Mouse (Mus musculus): Measurements from ENCODE around the gene Alox12e.

Gene Alox12e

DNA sequence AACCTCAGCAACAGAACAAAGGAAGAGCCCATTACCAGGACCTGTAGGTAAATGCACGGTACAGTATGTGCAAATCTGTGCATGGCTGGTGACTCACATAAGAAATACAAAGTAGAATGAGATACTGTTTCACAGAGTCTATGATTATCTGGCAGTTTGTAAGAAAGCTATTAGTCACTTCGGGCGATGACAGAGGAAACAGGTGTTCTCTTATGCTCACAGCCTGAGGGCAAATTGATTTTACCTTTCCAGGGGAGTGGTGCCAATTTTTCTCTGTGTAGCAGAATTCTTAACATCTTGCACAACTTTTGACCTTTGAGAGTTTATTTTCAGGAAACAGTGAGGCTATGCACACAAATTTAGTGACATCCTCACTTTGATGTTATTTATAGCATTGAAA is 37.7 kb downstream of the Alox12e start:
- CTCF ChIA-PET = no interaction called here

GRCm38 (mm10) chr11:70283666-70284065 is 38.8 kb downstream of the Alox12e start:
- CTCF ChIA-PET = no interaction called here

DNA sequence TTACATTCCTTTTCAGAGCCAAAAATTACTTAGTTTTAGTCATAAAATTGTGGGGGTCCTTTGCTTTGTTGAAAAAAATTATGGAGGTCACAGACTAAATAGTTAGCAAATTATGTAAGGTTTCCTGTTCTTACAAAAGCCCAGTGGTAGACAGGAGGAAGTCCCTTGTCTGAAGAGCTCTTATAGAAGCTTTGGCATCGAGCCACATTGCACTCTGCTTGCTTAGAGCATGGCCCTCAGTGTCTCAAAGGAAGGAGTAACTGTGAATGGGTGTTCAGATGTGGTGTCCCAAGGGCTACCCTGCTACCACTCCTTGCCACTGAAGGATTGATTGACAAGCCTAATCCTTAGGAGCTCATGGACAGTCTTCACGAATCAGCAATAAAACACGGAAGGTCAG is 42.0 kb downstream of the Alox12e start:
- CTCF ChIA-PET = no interaction called here

GRCm38 (mm10) chr11:70278961-70279360 is 43.5 kb downstream of the Alox12e start:
- CTCF ChIA-PET = interaction anchor here (0.5 kb wide), 1 partner anchor 49 kb away, joined by 4 read pairs; no protein-coding TSS in a partner anchor

GRCm38 (mm10) chr11:70271641-70272040 is 50.8 kb downstream of the Alox12e start:
- CTCF ChIA-PET = no interaction called here

DNA sequence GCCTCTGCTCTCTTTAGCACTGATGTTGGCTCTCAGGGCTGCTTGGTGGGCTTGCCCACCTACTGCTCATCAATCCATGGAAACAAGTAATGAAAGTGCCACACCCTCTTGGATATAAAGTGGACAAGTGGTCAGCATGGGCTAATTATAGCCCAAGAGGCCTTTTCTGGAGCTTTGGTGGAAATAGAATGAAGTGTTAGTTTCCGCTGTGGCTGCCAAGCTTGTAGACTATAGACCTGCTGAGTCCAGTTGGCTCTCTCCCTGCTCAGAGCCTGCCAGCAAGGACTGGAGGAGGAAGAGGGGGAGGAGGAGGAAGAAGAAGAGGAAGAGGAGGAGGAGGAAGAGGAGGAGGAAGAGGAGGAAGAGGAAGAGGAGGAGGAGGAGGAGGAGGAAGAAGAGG is 56.0 kb downstream of the Alox12e start:
- CTCF ChIA-PET = no interaction called here

DNA sequence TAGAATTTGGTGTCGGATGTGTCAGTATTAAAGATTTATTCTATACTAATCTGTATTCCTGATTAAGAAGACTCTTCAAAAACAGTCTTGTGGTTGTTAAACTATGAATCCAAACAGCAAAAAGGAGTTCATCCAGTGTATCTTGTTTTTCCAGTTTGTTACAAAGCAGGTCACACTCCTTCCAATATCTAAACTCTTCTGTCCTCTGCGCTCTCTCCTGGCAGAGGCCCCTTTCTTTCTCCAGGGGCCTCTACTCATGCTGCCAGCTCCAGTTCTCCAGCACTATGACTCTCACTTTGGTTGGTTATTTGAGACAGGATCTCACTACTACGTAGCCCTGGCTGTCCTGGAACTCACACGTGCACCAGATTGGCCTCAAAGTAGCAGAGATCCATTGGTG is 56.6 kb downstream of the Alox12e start:
- CTCF ChIA-PET = no interaction called here
